Mouse (Mus musculus) granulocyte monocyte progenitor cell, adult 5-6 weeks (primary cell): Measurements from ENCODE around the gene Olfr167. TPM values are rescaled to one million over a fixed set of nuclear protein-coding genes. Genes with fewer than 3 reads are reported as not detected.
"Not testable (repeated sequence)": the region's sequence is repeated elsewhere in the genome, so short reads cannot be mapped to it uniquely, and the experiment has no call there.

Experiments used
- ATAC-seq: replicated peaks from 2 replicates; pipeline ENCODE4 v1.8.0; 2016; ENCODE audit warnings: mild to moderate bottlenecking, moderate TSS enrichment, inconsistent platforms; ENCODE audit not compliant: poor library complexity, severe bottlenecking
- total RNA-seq, 2 experiments: library from RNA; stranded (forward) in 1 of 2; stranded (reverse) in 1 of 2; fragments of 200-712, 200-1000 nt in 1 of 2; fragments of >200 nt in 1 of 2; fragmentation: Nextera tagmentation in 1 of 2; gene quantifications; 2 replicates each; pipeline ENCODE4 v1.2.3; 2014 to 2017

Olfr167 gene
- total RNA-seq (2014; fragmentation: Nextera tagmentation): not detected in 2 replicates
- total RNA-seq (2017): not detected in 2 replicates

DNA sequence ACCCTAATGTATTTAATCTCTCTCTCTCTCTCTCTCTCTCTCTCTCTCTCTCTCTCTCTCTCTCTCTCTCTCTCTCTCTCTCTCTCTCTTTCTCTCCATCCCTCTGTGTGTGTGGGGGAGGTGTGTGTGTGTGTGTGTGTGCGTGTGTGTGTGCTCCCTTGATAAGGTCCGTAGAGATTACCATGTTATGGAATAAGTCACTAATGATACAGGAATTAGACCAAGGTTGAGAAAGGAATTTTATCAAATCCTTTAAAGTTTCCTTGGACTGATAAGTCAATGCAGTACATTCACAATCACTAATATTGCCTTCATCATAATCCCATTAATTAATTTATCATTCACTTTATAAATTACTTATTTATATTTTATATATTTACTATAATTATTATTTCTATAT lies at the start of gene Olfr167:
Olfr167 (minus strand) TSS at position 101 of the 400 bp plus-strand sequence.
- no peak for ATAC-seq

GRCm38 (mm10) chr16:19571709-19572108 lies 49.6 kb upstream of the Olfr167 start, which contains the start of gene Olfr169:
Olfr169 (minus strand) TSS chr16:19571809.
- ATAC-seq: not testable (repeated sequence)

DNA sequence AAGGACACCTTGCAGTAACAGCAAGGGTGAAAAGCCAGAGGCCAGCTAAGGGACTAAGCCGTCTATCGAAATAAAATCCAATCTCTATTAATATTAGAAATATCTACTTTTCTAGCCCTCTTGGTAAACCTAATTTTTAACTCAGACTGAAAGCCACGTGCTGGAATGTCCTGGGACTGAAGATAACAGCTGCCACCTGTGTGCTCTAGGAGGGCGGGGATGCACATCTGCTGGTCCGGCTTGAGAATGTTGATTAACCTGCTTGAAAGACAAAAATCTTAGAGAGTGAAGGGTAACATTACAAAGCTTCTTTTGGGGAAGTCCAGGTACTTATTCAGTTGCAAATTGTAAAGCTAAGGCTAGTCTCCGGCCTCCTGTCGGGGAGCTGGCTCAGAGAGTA lies 31.4 kb upstream of the Olfr167 start:
- not testable (repeated sequence) for ATAC-seq

DNA sequence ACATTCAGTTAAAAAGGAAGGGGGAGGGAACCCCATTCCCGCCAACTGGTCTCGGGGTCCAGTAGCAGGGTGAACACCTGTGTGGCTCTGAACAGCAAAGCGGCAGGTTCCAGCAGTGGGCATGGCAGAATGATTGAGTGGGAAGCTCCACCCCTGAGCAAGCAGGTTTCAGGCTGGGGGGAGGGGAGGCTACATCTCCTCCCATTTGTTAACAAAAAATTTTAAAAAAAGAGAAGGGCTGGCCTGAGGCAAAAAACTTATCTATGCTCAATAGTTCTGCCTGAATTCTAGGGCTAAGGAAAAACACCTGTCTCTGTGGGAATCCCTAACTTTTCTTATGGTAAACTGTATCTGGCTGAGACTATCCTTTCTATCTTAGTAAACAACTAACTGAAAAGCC lies 30.2 kb upstream of the Olfr167 start:
- ATAC-seq: not testable (repeated sequence)

- no peak for ATAC-seq
Measured at GRCm38 (mm10) chr16:19535455-19535854, 13.4 kb upstream of the Olfr167 start, which contains the start of gene Olfr168. Olfr168 (minus strand) TSS chr16:19535555.

DNA sequence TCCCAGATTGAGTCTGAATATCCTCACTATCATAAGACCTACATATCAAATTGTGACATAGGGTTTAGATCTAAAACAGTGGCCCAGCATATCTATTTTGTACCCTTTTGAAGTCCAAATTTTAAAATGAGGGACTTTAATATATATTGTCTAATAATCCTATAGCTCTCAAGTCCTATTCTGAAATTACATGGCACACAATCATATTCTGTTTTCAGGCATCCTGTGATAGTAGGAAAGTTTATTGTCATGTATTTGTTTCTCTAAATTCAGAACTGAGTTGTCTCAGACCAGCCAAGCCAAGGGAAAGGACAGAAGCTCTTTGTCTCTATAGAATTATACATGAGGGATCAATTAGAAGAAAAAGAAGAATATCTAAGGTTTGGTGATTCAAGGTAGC lies 38.7 kb downstream of the Olfr167 start, which contains the start of gene Olfr166:
Olfr166 (plus strand) TSS at position 301 of the 400 bp plus-strand sequence.
- no peak for ATAC-seq

- ATAC-seq: no peak
Measured at GRCm38 (mm10) chr16:19464365-19464764, 57.7 kb downstream of the Olfr167 start.

Other genes with a start within 250 kb of the Olfr167 start
- not detected in 2 replicates for gene Olfr164, start 208.2 kb downstream of the Olfr167 start, total RNA-seq (2014; fragmentation: Nextera tagmentation)
- not detected in 2 replicates for gene Olfr164, start 208.2 kb downstream of the Olfr167 start, total RNA-seq (2017)
- gene Olfr165, start 99.1 kb downstream of the Olfr167 start, total RNA-seq (2014; fragmentation: Nextera tagmentation): not detected in 2 replicates
- gene Olfr165, start 99.1 kb downstream of the Olfr167 start, total RNA-seq (2017): not detected in 2 replicates
- gene Olfr166, start 38.6 kb downstream of the Olfr167 start, total RNA-seq (2014; fragmentation: Nextera tagmentation): not detected in 2 replicates
- gene Olfr166, start 38.6 kb downstream of the Olfr167 start, total RNA-seq (2017): not detected in 2 replicates
- not detected in 2 replicates for gene Olfr168, start 13.3 kb upstream of the Olfr167 start, total RNA-seq (2014; fragmentation: Nextera tagmentation)
- not detected in 2 replicates for gene Olfr168, start 13.3 kb upstream of the Olfr167 start, total RNA-seq (2017)
- not detected in 2 replicates for gene Olfr169, start 49.5 kb upstream of the Olfr167 start, total RNA-seq (2014; fragmentation: Nextera tagmentation)
- not detected in 2 replicates for gene Olfr169, start 49.5 kb upstream of the Olfr167 start, total RNA-seq (2017)
- gene Olfr170, start 89.6 kb upstream of the Olfr167 start, total RNA-seq (2014; fragmentation: Nextera tagmentation): not detected in 2 replicates
- not detected in 2 replicates for gene Olfr170, start 89.6 kb upstream of the Olfr167 start, total RNA-seq (2017)
- gene Olfr171, start 107.7 kb upstream of the Olfr167 start, total RNA-seq (2014; fragmentation: Nextera tagmentation): not detected in 2 replicates
- gene Olfr171, start 107.7 kb upstream of the Olfr167 start, total RNA-seq (2017): not detected in 2 replicates
- not detected in 2 replicates for gene Lamp3, start 184.1 kb upstream of the Olfr167 start, total RNA-seq (2014; fragmentation: Nextera tagmentation)
- gene Lamp3, start 184.1 kb upstream of the Olfr167 start, total RNA-seq (2017): 0.04 TPM in 1 of 2 replicates, not detected in the other
- 20.3 and 21.6 TPM in 2 replicates for gene B3gnt5, start 237.9 kb upstream of the Olfr167 start, total RNA-seq (2014; fragmentation: Nextera tagmentation)
- gene B3gnt5, start 237.9 kb upstream of the Olfr167 start, total RNA-seq (2017): 39.8 and 40.1 TPM in 2 replicates